Mouse (Mus musculus) liver, adult 2 months (tissue): ENCODE results near the gene Hmga2.

Source experiments
- CTCF ChIP-seq: fragments of 200-500 bp; IDR thresholded peaks from 2 replicates; pipeline ENCODE4 v1.5.1; 2011; ENCODE audit warnings: low read depth, low read length, control low read depth
- POLR2A ChIP-seq: fragments of 200-500 bp; IDR thresholded peaks from 2 replicates; pipeline ENCODE4 v1.6.1; 2011; ENCODE audit warnings: low read length, control low read depth; ENCODE audit not compliant: insufficient read depth; ENCODE audit errors: extremely low read depth

- no peak for TF ChIP-seq POLR2A
- TF ChIP-seq CTCF, result no peak
These were observed 121.7 kb downstream of the Hmga2 start for GRCm38 (mm10) chr10:120354523-120355030.
